ENCODE assay signal across 8 mouse cellular contexts in the genomic region with DNA sequence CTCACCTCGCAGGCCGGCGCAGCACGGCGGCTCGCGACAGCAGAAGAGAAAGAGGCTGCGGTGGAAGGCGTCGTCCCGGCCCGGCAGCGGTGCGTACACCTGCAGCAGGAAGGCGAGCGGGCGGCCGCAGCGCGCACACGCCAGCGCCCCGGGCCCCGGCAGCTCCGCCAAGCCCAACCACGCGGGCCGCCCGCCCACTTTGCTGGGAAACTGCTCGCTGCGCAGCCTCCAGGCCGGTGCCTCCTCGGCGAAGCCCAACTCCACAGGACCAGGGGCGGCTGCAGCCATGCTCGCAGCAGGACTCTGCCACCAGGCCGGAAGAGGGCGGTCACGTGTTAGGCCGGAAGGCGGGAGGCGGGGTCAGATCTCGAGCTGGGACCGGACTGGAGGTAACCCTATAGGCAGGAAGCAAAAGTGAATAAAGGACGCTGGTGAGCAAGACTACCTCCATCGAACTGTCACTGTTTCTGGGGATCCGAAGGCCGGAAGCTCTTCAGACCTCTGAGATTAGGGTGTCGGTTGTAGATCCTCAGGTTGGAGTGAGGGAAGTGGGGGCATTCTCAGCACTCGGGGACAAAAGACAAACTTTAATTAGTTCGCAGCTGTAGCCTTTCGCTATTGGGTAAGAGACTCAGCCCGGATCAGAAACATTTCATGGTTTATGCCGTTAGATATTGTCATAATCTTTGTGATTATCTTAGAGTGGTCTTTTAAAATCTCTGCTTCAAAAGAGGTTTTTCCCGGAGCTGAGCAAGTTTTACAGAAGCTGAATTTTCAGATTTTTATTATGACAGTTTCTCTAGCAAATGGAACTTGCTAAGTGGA. TPM values are rescaled to one million over a fixed set of nuclear protein-coding genes. Genes with fewer than 3 reads are reported as not detected.
DNase-seq lines count a peak whose midpoint lies in the region; ATAC-seq and TF ChIP-seq lines count a peak whose summit lies in the region.

A gene (minus strand): TSS at position 316 of the 825 bp plus-strand sequence.

- H3K9me3 ChIP-seq in embryonic facial prominence, embryonic 15.5 days (replicated peaks) = no peaks in the 10 kb centered on the region
- H3K9me3 ChIP-seq in limb, embryonic 14.5 days (ENCODE audit: control insufficient read depth, low read length) = no peaks in the 10 kb centered on the region
- H3K9me3 ChIP-seq in midbrain, postnatal 0 days (ENCODE audit: low read length) = no peaks in the 10 kb centered on the region

- TF ChIP-seq POLR2A in bone marrow, adult 2 months (IDR thresholded peaks at IDR 0.05; ENCODE audit: borderline replicate concordance, control insufficient read depth, low read depth, low read length) = peak; percentile 95; the same call in 1 of the 2 replicates
- peak; percentile 91; the same call in 1 of the 2 replicates for TF ChIP-seq POLR2A in limb, embryonic 14.5 days (IDR thresholded peaks at IDR 0.05; ENCODE audit: borderline replicate concordance, extremely low read depth, insufficient read depth, insufficient read length)

- peak; percentile 99 for ATAC-seq in embryonic facial prominence, embryonic 15.5 days (ENCODE audit: insufficient number of reproducible peaks, low FRiP score, low TSS enrichment, low read depth)
- peak; percentile 98 for ATAC-seq in limb, embryonic 14.5 days (ENCODE audit: low FRiP score, low read depth)
- peak; percentile 97 for ATAC-seq in midbrain, postnatal 0 days (ENCODE audit: low FRiP score)

- H3K27me3 ChIP-seq in embryonic facial prominence, embryonic 15.5 days = no peaks in the 10 kb centered on the region
- no peaks in the 10 kb centered on the region for H3K27me3 ChIP-seq in limb, embryonic 14.5 days (ENCODE audit: control insufficient read depth, insufficient read depth, low read length)
- H3K27me3 ChIP-seq in midbrain, postnatal 0 days (ENCODE audit: insufficient read depth, low read length) = no peaks in the 10 kb centered on the region

- peaks cover 1% of the 10 kb centered on the region; the same call in 1 of the 2 replicates for H3K4me1 ChIP-seq in bone marrow, adult 2 months (ENCODE audit: control insufficient read depth, insufficient read depth, low read length)
- H3K4me1 ChIP-seq in embryonic facial prominence, embryonic 15.5 days = peaks cover 11% of the 10 kb centered on the region; the same call in 1 of the 2 replicates
- H3K4me1 ChIP-seq in limb, embryonic 14.5 days (ENCODE audit: control insufficient read depth, insufficient read depth, low read length) = peaks cover 10% of the 10 kb centered on the region
- H3K4me1 ChIP-seq in midbrain, postnatal 0 days (ENCODE audit: insufficient read depth, low read length) = peaks cover 4% of the 10 kb centered on the region; the same call in 1 of the 2 replicates

- under 1% methylated on average over 55 of the region's 55 CpGs for WGBS in bone marrow, adult 2 months
- under 1% methylated on average over 36 of the region's 55 CpGs for WGBS in embryonic facial prominence, embryonic 15.5 days
- under 1% methylated on average over 52 of the region's 55 CpGs for WGBS in limb, embryonic 14.5 days
- 1% methylated on average over 47 of the region's 55 CpGs for WGBS in midbrain, postnatal 0 days

- peak; percentile 95 for DNase-seq in 416B (ENCODE audit: low read depth)
- peak; percentile 97 for DNase-seq in heart, adult 8-10 months (ENCODE audit: low spot score)
- DNase-seq in kidney, adult 9 months = peak; percentile 97
- DNase-seq in limb, embryonic 14.5 days (ENCODE audit: low spot score) = peak; percentile 92
- peak; percentile 93 for DNase-seq in midbrain, postnatal 0 days (ENCODE audit: low spot score)
- peak; percentile 89 to 94 for DNase-seq in spleen, postnatal 14 days (ENCODE audit: low spot score in 2 of 2)

- peak within 1 kb of the TSS; percentile 68 for H3K9ac ChIP-seq in embryonic facial prominence, embryonic 15.5 days
- H3K9ac ChIP-seq in limb, embryonic 14.5 days (ENCODE audit: low read depth, low read length, severe bottlenecking) = peak within 1 kb of the TSS; percentile 66
- peak within 1 kb of the TSS; percentile 79 for H3K9ac ChIP-seq in midbrain, postnatal 0 days (replicated peaks; ENCODE audit: low read length, poor library complexity, severe bottlenecking)

- H3K4me3 ChIP-seq in bone marrow, adult 2 months (replicated peaks; ENCODE audit: control insufficient read depth, low read depth, low read length) = peak within 1 kb of the TSS; percentile 95
- H3K4me3 ChIP-seq in embryonic facial prominence, embryonic 15.5 days (replicated peaks) = peak within 1 kb of the TSS; percentile 73
- peak within 1 kb of the TSS; percentile 71 for H3K4me3 ChIP-seq in limb, embryonic 14.5 days (replicated peaks; ENCODE audit: low read length)
- H3K4me3 ChIP-seq in midbrain, postnatal 0 days (ENCODE audit: low read depth, low read length) = peak within 1 kb of the TSS; percentile 88

- H3K27ac ChIP-seq in bone marrow, adult 2 months (ENCODE audit: control insufficient read depth, insufficient read depth, low read depth, low read length, poor library complexity) = peak within 1 kb of the TSS; percentile 92
- H3K27ac ChIP-seq in embryonic facial prominence, embryonic 15.5 days (replicated peaks) = peak within 1 kb of the TSS; percentile 89
- peak within 1 kb of the TSS; percentile 63 for H3K27ac ChIP-seq in limb, embryonic 14.5 days (replicated peaks; ENCODE audit: low read depth, low read length)
- H3K27ac ChIP-seq in midbrain, postnatal 0 days (ENCODE audit: low read depth, low read length) = peak within 1 kb of the TSS; percentile 77

- peaks cover 12% of the 10 kb centered on the region for H3K36me3 ChIP-seq in embryonic facial prominence, embryonic 15.5 days
- H3K36me3 ChIP-seq in limb, embryonic 14.5 days (ENCODE audit: control insufficient read depth, insufficient read depth, low read length) = peaks cover 21% of the 10 kb centered on the region
- H3K36me3 ChIP-seq in midbrain, postnatal 0 days (ENCODE audit: insufficient read depth, low read length) = peaks cover 9% of the 10 kb centered on the region; the same call in 1 of the 2 replicates

- peak within 1 kb of the TSS; percentile 69 for H3K4me2 ChIP-seq in embryonic facial prominence, embryonic 15.5 days (replicated peaks)
- peak within 1 kb of the TSS; percentile 65 for H3K4me2 ChIP-seq in limb, embryonic 14.5 days (replicated peaks; ENCODE audit: low read depth, low read length, severe bottlenecking)
- peak within 1 kb of the TSS; percentile 80 for H3K4me2 ChIP-seq in midbrain, postnatal 0 days (ENCODE audit: low read depth, low read length, poor library complexity, severe bottlenecking)

- peak; percentile 21; the same call in 1 of the 2 replicates for TF ChIP-seq CTCF in bone marrow, adult 2 months (IDR thresholded peaks at IDR 0.05; ENCODE audit: control insufficient read depth, insufficient read depth, low read length)
- peak; percentile 58 for TF ChIP-seq CTCF in midbrain, postnatal 0 days (IDR thresholded peaks at IDR 0.05)

RNA-seq across cellular contexts. Expression of the gene that starts here (rescaled TPM):
- polyA plus RNA-seq in bone marrow, adult 2 months (2011; ENCODE audit: insufficient read depth, insufficient read length, low replicate concordance, missing spikeins) = 15.7 and 39.6 TPM in 2 replicates
- polyA plus RNA-seq in embryonic facial prominence, embryonic 15.5 days (2015; fragmentation: Nextera tagmentation; extraction: Ambion mirVana) = 43.1 and 44.9 TPM in 2 replicates
- total RNA-seq in heart, adult 8-10 months (2022) = 10 to 100 TPM; 16.6 to 19.2 (median 17.4) TPM
- polyA plus RNA-seq in limb, embryonic 14.5 days (2012; rRNA removed) = 25.9 and 26.5 TPM in 2 replicates
- 48.2 and 50.0 TPM in 2 replicates for polyA plus RNA-seq in limb, embryonic 14.5 days (2014; fragmentation: Nextera tagmentation; extraction: Ambion mirVana)
- total RNA-seq in midbrain, postnatal 0 days (2014; rRNA removed) = 48.9 and 53.6 TPM in 2 replicates
- 48.1 and 49.9 TPM in 2 replicates for polyA plus RNA-seq in midbrain, postnatal 0 days (2015; fragmentation: Nextera tagmentation; extraction: Ambion mirVana)

Comparison
In these comparisons a context has a peak if more than half of its experiments do, and no peak if none do; other contexts are left out.
1. Peak in every context shown above with its lines: DNase-seq, ATAC-seq, H3K4me3 ChIP-seq and H3K27ac ChIP-seq.